Mouse (Mus musculus) monocyte, adult 2 months (primary cell): ENCODE measurements around the gene Aga.
"Not testable (repeated sequence)": the region's sequence is repeated elsewhere in the genome, so short reads cannot be mapped to it uniquely, and the experiment has no call there.

Experiments used
- DNase-seq, 2 experiments: peaks; one replicate each; pipeline ENCODE4 v3.0.0; 2022; ENCODE audit warnings: low spot score in 2 of 2, low read depth in 1 of 2

The Aga gene

GRCm38 (mm10) chr8:53511551-53512127, at the start of gene Aga:
Gene Aga, plus strand, starts transcription at chr8:53511727.
- DNase-seq = peak; percentile 66 to 81

GRCm38 (mm10) chr8:53489063-53489462, 22.5 kb upstream of the Aga start:
- DNase-seq = no peak

- no peak for DNase-seq
Measured at GRCm38 (mm10) chr8:53496216-53496615, 15.3 kb upstream of the Aga start.

- DNase-seq = no peak
Measured at GRCm38 (mm10) chr8:53496885-53497326, 14.6 kb upstream of the Aga start.

GRCm38 (mm10) chr8:53538049-53538448, 26.5 kb downstream of the Aga start:
- not testable (repeated sequence) for DNase-seq

- DNase-seq = no peak
Measured at GRCm38 (mm10) chr8:53539585-53539984, 28.1 kb downstream of the Aga start.

- DNase-seq = no peak
Measured at GRCm38 (mm10) chr8:53562441-53563040, 51.0 kb downstream of the Aga start.

GRCm38 (mm10) chr8:53566223-53566622, 54.7 kb downstream of the Aga start:
- DNase-seq = no peak
